Mouse (Mus musculus) thymus, postnatal 36 days (tissue): Measurements from ENCODE around the gene Scgb1b7.
"Not testable (repeated sequence)": the region's sequence is repeated elsewhere in the genome, so short reads cannot be mapped to it uniquely, and the experiment has no call there.

Experiments
- DNase-seq, 2 experiments: peaks; one replicate each; pipeline ENCODE4 v3.0.0; 2022; ENCODE audit warnings: mixed read lengths in 2 of 2

The Scgb1b7 gene

GRCm38 (mm10) chr7:31712365-31712764 lies at the start of gene Scgb1b7:
TSS of gene Scgb1b7 (plus strand) at chr7:31712665.
- DNase-seq: not testable (repeated sequence)

DNA sequence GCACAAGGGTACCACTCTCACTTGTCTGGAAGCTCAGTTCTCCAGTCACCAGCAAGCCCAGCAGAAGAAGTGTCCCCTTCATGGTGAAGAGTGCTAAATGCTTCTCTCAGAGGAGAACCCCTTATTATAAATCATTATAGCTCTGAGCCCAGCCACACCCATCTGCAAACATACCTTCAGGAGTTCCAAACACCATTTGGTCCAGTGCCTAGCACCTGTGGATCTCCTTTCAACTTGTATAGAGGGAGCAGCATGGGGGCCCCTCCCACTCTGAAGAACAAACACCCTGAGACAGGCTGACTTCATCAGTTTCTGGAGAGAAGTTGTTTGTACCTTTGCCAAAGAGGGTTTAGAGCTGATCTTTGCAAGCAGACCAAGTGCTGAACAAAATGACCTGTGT lies 6.8 kb upstream of the Scgb1b7 start, which contains the start of gene Scgb2b7:
Gene Scgb2b7 (minus strand): TSS at position 101 of the 400 bp plus-strand sequence.
- DNase-seq: not testable (repeated sequence)
